Mouse (Mus musculus) Muller cell, postnatal 12 days (primary cell): ENCODE measurements around the gene Tha1.
"Not testable (repeated sequence)": the region's sequence is repeated elsewhere in the genome, so short reads cannot be mapped to it uniquely, and the experiment has no call there.

Source experiments
- DNase-seq: peaks from one replicate; pipeline ENCODE4 v3.0.0-alpha.2; 2015; ENCODE audit errors: inconsistent ontology term

Tha1 gene

GRCm38 (mm10) chr11:117848271-117848984 is 24.9 kb downstream of the Tha1 start:
- no peak for DNase-seq

- DNase-seq, result no peak
Observed at GRCm38 (mm10) chr11:117847593-117848215, 25.6 kb downstream of the Tha1 start.

- DNase-seq, result no peak
Observed at GRCm38 (mm10) chr11:117846640-117847039, 26.6 kb downstream of the Tha1 start.

GRCm38 (mm10) chr11:117845651-117846050 is 27.6 kb downstream of the Tha1 start:
- no peak for DNase-seq

- DNase-seq, result no peak
Observed at GRCm38 (mm10) chr11:117844997-117845396, 28.3 kb downstream of the Tha1 start.

- DNase-seq, result peak; percentile 59
Observed at GRCm38 (mm10) chr11:117843434-117843833, 29.8 kb downstream of the Tha1 start.

GRCm38 (mm10) chr11:117840910-117841309 is 32.4 kb downstream of the Tha1 start:
- DNase-seq, result no peak

- DNase-seq, result no peak
Observed at GRCm38 (mm10) chr11:117839021-117839420, 34.3 kb downstream of the Tha1 start.

- DNase-seq, result no peak
Observed at GRCm38 (mm10) chr11:117838572-117838971, 34.7 kb downstream of the Tha1 start.

- DNase-seq, result peak; percentile 67
Observed at GRCm38 (mm10) chr11:117836306-117836705, 37.0 kb downstream of the Tha1 start.

- no peak for DNase-seq
Observed at GRCm38 (mm10) chr11:117834086-117834485, 39.2 kb downstream of the Tha1 start.

- DNase-seq, result not testable (repeated sequence)
Observed at GRCm38 (mm10) chr11:117833509-117833908, 39.8 kb downstream of the Tha1 start.

GRCm38 (mm10) chr11:117832086-117832969 is 41.0 kb downstream of the Tha1 start:
- DNase-seq, result peak; percentile 50

GRCm38 (mm10) chr11:117830401-117830800 is 42.9 kb downstream of the Tha1 start:
- DNase-seq, result no peak

GRCm38 (mm10) chr11:117829671-117830215 is 43.5 kb downstream of the Tha1 start:
- no peak for DNase-seq

GRCm38 (mm10) chr11:117828888-117829604 is 44.2 kb downstream of the Tha1 start:
- DNase-seq, result peak; percentile 51

- DNase-seq, result peak; percentile 44
Observed at GRCm38 (mm10) chr11:117828149-117828887, 45.0 kb downstream of the Tha1 start.

GRCm38 (mm10) chr11:117827386-117827785 is 45.9 kb downstream of the Tha1 start:
- DNase-seq, result no peak

- DNase-seq, result no peak
Observed at GRCm38 (mm10) chr11:117826916-117827315, 46.4 kb downstream of the Tha1 start.

- peak; percentile 75 for DNase-seq
Observed at GRCm38 (mm10) chr11:117826164-117826563, 47.1 kb downstream of the Tha1 start.
